Mouse (Mus musculus): ENCODE measurements around the gene Asic3.

DNA sequence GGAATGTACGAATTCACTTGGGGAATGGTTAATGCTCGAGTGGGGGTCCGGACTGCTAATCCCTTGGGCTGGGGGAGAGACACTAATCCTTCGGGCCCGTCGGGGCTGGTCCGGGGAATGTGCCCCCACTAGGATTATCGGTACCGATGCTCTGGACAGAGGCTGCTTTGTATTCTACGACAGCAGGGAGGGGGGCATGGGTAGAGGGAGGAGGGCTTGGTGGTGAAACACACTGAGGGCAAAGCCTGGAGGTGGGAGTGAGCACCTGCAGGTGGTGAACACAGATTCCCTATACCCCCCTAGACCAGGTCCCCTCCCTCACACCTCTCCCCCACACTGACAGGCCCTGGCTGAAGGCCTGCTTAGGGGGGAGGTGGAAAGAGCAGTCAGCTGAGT is 12.8 kb downstream of the Asic3 start:
- TF ChIP-seq CTCF (IDR thresholded peaks at IDR 0.05; ENCODE audit: control insufficient read depth, insufficient read depth, low read length) (no peak), POLR2A (IDR thresholded peaks at IDR 0.05; ENCODE audit: borderline replicate concordance, control insufficient read depth, low read depth, low read length) (no peak)

All from bone marrow, adult 2 months (tissue).